Mouse (Mus musculus) thymus, postnatal 36 days (tissue): Measurements from ENCODE around the gene Gm42906.
A peak's percentile ranks its signal among the peaks of the same experiment; 100 is the strongest.

Experiments used
- DNase-seq, 2 experiments: peaks; one replicate each; pipeline ENCODE4 v3.0.0; 2022; ENCODE audit warnings: mixed read lengths in 2 of 2

Gene Gm42906

DNA sequence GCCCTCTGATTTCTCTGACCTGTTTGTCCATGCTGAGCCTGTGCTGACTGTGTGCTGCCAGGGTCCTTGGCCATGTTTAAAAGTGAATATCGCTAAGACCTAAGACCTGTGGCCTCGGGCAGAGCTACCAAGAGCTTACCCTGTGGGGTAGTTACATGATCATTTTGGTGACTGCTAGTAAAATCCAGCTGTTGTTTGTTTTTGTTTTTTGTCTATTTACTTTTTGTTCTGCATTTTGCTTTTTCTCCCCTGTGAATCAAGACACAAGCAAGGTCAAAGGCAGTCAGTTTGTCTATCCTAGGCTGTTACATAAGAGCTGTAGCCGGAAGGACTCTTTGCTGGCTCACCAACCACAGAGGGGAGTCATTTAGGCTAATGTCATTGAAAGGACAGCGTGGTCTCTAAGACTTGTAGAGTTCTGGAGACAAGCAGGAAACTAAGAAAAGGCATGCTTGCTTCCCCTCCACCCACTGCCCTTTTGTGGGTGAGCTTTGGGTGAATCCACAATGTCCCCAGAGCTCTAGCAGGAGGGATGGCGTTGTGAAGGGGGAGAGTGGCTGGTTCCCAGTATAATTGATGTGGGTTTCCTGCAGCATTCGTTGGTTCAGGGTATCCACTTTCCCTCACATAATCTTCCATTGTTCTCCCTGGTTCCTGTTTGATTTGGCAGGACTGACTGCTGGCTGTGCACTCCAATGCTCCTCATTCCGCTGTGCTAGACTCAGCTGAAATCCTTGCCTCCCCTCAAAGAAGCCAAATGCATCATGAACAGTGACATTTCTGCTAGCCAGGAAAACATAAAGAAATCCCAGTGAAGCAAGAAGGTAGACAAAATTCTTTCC is 33.9 kb downstream of the Gm42906 start:
- no peak for DNase-seq

DNA sequence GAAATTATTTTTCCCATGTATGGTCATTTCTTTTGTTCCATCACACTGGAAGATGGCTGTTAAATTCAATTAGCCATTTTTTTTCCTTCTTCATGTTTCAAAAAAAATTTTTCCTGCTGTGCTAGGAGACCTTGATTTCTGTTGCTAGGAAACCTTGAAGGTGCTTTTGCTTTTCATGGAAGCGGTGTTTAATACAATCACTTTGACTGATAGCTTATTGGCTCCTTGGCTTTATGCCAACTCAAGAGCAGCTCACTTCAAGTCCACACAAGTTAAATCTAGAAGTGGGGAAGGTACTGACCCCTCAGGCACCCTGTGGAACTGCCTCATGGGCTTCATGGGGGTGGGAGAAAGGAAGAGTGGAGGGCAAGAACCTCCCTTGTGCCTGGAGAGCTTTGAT is 38.1 kb downstream of the Gm42906 start:
- DNase-seq = no peak

DNA sequence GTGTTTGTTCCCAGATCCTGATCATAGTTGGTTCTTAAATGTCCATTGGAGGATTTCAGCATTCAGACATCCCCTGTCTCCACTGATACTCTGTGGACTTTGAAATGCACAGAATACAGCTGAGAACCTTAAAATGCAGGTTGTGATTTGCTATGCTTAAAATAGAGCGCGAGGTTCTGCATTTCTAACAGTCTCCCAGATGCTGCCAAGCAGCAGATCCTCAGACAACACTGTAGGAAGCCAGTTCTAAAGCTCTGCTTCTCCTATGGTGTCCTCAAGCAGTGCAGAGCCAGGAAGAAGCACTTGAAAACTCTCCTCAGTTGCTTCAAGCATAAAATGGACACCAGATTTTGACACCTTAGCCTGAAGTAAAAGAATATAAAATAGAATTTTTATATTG is 48.1 kb downstream of the Gm42906 start:
- no peak for DNase-seq

DNA sequence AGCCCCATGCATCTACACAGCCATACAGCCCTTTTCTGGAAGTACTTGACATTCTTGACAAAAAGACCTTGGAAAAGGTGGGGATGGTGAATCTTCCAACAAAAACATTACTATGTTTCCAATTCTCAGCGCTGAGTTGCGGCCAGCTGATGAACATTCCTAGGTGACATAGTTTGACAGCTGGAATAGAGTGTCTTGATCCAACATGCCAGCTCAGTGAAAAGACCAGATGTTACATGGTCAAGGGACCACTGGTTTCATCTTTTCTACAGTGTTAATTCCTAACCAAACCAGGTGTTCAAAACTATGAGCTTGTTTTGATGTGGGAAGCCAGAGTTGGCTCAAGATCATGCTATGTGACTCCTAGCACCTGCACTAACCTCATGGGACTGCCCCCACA is 48.8 kb downstream of the Gm42906 start:
- DNase-seq = no peak

DNA sequence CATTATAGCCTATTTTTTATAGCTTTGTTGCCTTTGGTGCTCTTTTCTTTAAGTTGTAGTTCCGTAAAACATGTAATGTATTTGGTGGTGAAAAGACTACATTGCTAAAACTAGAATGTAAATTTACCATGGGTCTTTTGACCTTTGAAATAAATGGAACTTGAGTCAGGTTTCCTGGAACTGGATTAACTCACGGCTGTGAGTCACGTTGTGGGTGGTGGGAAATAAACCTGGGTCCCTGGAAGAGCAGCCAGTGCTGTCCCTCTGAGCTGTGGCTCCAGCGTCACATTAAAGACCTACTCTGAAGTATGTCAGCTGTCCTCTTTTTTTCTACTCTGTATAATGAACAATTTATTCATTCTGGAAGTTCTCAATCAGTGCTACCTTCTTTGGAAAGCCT is 51.0 kb downstream of the Gm42906 start:
- DNase-seq = no peak

DNA sequence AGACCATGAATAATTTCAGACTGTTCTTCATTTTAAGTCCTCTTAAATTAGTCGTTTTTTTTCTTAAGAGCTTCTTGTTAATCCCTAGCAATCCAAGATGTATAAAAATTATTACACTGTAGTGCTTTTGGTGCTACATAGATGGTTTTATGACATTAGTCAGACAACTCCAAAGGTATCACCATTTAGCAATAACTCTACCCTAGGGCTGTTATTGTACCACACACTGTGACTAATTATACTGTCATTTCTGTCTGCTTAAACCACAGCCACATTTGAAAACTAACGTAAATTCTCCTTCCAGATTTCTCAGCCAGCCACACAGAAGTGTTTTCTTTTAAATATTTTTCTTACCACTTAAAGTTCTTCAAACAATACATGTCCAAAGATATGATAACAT is 53.1 kb downstream of the Gm42906 start:
- DNase-seq = no peak

DNA sequence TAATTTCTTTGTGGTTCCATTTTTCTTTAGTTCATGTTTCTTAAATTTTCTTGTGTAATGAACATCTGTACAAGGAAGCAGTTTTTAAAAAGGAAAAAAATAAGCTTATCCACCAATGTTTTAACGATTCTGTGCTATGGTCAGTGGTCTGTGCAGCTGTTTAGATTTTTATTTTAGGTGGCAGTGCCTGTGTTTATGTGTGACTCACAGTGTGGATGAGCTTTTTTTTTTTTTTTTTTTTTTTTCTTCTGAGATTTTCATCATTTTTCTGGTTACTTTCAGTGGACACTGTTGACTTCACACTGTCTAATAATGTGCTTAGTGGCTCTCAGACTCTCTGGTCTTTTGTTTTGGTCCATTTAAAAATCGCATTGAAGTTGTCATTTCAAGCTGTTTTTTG is 56.8 kb downstream of the Gm42906 start:
- no peak for DNase-seq

DNA sequence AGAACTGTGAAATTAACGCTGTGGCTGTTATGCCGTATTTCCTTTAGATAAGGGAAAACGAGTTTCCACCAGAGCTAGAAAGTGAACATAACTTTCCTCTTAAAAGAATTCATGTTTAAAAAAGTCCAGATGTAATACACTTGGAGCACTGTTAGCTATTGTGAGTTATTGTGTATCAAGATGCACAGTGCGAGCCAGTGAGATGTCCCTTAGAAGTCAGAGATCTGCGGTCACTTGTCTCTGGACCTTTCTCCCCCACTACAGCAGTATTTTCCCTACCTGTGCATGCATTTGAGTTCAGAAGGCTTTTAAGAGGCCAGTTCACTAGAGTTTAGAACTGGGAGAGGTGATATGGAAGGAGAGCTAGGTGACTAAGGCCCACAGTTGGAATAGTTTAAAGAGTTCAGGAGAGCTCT is 58.6 kb downstream of the Gm42906 start:
- peak in 1 of 2 experiments; percentile 2 for DNase-seq

DNA sequence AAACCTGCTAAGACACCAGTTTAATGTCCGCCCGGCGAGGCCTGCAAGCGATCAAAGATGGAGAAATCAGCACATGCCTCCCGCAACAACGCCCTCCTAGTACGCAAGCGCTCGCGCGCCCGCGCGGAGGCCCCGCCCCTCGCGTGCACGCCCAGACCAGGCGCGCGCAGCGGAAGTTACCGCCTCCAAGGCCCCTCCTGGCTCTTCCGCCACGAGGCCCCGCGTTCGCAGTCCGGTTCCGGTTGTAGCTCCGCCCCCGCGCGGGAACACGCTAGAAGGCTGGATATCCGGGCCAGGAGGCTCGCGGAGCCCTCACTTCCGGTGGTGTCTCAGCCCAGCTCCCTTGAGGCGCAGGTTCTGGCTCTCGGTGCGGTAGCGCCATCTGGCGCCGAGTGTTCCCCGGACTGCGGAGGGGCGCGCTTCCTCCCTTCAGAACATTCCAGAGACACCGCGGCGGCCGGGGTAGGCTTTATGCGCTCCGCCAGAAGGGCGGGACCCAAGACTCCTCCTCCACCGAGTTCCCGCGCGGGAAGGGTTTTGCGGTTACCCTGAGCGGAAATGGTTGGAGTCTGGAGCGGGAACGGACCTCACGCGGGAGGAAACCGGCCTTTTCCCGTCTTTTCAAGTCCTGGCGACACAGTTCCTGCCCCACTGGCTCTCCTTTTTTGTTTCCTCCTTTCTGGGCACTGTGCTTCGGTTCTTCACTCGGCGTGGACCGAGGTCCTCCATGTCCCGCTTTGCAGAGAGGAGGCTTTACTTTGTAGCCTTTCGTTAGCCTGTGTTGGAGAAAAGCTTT is 59.4 kb downstream of the Gm42906 start:
- DNase-seq = peak; percentile 99 to 100

DNA sequence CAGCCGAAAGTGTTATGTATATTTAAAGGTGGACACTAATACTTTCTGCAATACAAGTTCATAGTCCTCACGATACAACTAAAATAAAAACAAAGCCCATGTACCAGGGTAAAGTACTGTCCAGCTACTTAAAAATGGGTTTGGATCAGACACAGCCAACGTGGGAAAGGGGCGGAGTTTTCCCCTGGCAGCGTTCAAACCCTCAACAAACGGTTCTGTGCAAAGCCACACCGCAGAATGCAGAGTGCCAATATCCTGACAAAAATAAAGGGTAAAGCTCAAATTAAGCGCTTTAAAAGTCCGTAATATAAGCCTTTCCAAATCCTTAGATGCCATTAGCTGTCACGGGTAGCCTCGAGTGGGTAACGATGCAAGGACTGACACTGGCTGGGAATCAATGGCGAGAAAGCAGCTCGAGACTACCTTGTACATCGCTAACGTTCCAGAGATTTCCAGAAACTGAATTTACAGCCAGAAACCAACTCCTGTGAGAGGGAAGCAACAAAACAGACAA is 60.0 kb downstream of the Gm42906 start:
- DNase-seq = peak in 1 of 2 experiments; percentile 40

DNA sequence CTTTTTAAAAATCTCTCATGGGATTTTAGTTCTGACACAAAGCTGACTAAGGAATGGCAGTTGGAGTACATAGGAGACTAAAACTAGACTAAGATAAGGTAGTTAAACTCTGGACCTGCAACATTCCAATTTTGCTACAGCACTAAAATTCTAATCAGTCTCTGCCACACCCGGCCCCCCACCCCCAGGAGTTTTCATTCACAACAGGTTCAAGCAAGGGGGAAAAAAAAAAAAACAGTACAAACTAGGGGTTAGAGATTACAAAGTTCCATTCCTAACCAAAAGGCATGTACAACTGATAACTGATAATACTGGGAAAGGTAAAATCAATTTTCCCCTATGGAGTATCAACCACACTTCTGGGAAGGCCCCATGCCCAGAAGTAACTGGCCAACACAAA is 60.6 kb downstream of the Gm42906 start:
- no peak for DNase-seq

DNA sequence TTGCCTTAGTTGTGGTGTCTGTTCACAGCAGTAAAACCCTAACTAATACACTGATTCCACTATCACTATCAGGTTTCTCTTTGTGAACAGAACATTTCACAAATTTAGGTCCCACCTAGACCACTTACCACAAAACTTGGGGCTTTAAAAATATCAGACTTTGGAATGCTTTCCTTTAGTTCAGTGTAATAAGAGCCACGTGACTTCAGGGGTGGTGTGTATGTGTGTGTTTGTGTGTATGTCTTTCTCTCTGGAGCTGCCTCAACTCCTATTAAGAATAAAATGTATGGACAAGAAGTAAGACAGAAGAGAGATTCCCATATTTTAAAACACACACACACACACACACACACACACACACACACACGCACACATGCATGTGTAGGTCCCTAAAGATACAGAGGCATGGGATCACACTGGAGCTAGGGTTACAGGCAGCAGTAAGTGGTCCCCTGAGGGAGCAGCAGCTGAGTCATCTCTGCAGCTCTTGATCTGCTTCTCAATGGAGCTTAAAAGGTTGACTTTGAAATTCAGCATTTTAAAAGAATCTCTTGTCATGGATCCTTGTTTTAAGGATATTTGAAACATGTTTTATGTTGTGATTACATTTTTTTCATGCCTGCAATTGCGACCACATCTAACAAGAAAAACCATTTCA is 64.5 kb downstream of the Gm42906 start:
- no peak for DNase-seq

DNA sequence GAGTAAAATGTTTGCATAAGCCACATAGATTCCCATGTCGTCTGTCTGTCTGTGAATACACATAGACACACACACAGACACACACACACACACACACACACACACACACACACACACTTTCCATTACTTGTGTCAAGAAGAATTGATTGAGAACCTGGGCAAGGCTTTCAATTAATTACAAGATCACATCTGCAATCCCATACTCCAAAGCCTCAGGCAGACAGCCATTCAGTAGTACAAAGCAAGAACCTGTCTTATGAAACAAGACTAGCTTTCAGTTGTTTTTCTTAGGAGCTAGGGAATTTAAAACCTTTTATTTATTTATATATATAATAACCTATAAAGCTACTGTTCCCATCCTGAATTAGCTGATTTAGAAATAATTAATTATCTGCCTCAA is 78.3 kb downstream of the Gm42906 start:
- DNase-seq = no peak

DNA sequence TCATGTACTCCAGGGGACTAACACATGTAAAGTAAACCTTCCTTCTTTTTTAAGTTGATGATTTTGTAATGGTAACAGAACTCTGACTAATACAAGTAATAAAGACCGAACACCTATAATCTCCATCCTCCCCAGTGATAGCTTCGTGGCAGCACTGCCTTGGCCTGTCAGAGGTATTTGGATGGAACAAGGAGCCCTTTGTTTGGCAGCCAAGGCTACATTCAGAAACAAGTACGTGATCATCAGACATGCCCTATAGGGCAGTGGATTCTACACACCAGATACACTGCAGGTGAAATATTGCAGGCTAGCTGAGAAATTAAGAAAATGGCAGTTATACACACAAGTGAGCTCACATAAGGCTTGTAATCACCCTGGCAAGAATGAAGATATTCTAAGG is 79.5 kb downstream of the Gm42906 start:
- DNase-seq = no peak

DNA sequence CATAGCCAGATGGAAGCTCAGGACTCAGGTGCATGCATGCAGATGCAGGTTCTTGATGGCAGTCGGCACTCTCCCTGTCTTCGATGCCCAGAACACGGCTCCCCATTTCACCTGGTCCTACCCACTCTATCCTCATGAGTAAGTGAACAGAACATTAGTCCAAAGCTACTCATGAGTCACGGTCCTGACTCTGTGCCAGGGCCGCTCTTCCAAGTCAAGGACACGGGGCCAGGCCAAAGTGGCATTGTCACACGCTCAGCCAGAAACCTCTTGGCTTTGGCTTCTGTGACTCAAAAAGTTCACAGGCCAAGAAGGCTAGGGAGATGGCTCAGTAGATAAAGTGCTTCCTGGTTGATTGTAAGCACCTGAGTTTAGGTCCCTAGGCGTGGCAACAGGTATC is 81.3 kb downstream of the Gm42906 start:
- DNase-seq = no peak

DNA sequence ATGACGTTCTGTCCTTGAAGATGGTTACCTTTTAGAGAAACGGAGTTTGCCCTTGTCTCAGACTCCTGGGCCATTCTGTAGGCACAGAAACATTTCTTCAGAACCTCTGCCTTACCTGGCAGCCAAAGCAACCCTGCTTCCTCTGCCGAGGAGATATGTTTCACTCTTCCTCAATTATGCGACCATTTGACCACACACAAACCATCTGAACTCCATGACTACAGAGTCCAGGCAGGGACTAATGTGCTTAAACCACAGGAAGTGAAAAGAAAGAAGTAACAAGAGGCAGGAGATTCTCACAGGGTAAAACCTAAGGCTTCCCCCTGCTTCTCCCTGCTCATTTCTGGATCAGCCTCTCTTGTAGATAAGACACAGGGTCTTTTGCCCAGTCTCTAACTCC is 83.2 kb downstream of the Gm42906 start:
- no peak for DNase-seq

DNA sequence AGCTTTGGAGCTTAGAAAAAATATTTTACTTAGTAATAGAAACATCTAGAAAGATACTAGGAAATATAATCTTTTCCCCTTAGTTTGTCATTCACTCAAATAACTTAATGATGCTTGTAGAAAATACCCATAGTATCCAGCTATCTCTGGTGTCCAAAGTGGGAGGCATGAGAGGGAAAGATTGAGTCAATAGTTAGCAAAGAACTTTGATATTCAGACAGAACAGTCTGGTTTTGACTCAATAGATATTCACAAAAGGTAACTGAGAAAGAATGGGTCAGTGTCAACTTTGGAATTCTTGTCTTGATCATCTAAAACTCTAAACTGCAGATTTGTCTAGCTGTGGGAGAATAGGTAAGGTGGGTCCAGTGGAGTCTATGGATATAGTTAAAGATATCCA is 94.3 kb downstream of the Gm42906 start:
- DNase-seq = no peak

DNA sequence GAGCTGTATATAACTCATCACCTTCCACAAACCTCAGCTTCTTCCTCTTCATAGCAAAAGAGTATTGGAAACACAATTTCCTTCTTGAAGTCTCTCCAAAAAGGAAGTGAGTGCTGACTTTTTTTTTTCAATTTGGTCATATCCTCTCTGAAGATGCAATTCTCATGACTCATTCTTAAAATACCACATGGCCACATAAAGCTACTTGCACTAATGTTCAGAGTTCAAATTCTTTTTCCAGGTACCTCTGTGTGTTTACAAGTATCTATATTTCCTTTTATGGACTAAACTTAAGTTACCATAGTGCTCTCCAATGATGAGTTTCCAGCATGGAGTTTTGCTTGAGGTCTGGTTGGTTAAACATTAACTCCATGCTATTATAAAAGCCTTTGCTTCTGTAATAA is 94.8 kb downstream of the Gm42906 start:
- no peak for DNase-seq

DNA sequence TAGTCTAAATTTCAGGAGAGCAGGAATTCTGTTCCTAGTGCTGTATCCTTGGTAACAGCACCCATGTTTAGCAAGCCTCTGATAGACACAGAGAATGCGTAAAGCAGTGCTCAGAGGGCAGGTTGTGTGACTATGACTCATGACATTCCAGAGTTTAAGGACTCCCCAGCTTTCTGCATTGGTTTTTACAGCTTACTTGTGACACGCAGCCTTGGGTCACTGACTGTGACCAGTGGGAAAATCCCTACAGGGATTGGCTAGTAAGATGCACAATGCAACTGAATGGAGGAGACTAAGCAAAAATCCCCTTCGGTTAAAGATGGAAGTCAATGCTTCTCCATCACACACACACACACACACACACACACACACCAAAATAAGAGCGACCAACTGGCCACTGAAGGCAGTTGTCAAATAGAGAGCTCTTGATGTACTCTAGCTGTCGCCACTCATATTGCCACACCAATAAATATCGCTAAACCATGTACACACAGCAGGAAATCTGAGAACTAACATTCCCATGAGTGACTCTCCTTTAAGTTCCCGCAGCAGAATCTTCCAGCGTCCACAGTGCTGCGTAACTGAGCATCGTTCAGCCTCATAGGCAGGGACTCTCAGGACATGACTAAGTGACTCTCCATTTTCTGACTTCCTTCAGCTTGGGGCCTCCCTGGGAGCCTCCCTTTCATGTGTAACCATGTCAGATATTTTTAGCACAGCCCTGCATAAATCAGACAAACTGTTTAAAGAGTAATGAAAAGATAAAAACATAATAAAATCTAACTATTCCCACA is 112.0 kb downstream of the Gm42906 start:
- no peak for DNase-seq

DNA sequence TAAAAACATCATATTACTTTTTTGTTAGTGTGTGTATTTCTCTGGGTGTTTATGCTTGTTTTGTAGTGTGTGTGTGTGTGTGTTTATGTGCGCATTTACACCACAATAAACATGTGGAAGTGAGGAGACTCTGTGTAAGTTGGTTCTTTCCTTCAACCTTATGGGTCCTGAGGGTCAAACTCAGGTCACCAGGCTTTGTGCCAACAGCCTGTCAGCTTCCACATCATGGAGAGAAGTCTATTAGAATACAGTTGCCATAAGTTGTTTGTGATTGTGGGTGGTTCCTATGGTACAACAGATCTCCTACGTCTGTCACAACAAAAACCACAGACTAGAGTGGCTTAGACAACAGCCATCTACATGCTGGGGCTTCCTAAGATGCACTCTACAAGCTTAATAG is 127.7 kb downstream of the Gm42906 start:
- no peak for DNase-seq

DNA sequence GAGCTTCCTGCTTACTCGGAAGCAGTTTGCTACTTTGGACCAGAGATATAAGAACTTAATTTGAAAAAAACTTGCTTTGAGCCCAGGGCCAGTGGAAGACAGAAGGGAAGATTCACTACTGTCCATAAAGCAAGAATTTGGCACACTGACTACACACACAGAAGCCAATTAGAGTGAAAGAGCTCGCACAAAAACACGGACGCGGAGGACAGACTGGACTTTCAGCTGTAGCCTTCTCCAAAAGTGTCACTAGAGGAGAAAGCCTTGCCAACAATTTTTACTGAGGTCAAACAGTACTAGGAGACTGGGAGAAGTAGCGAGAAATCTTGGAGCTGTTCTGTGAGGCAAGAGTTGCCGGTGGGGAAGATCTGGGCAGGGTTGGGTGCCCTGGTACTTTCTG is 128.4 kb downstream of the Gm42906 start:
- no peak for DNase-seq

DNA sequence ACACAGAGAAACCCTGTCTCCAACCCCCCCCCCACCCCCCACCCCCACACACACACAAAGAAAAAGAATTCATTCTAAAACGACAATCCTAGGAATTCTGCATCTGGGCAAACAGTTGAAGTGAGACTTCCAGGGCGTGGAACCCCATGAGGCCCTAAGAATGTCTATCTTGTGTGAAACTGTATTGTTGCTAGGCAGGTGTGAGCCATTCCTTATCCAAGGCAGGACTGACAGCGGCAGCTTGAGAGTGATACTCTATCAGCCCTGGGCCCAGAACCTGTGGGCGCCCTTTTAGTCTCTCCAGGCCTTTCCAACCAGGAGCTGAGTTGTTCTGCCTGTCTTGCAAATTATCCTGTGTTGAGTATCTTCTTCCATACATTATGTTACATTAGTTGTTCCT is 129.6 kb downstream of the Gm42906 start:
- no peak for DNase-seq

DNA sequence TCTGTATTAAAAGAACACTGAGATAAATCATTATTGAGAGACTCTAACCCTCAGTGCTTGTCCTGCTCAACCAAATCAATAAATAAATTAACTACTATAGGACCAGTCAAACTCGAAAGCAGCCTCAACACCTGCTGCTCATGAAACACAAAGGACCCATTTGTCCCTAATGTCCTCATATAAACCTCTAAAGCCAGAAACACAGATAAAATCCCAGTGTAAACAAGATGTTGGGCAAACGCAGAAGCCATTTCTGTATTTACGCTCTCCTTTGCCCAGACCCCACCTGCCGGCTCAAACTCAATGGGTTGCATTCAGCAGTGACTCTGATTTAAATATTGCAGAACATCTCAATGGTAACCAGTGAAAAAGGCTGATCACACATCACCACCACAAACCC is 131.7 kb downstream of the Gm42906 start:
- no peak for DNase-seq
